Mouse (Mus musculus): ENCODE measurements at regions not wholly inside any gene's neighbourhood (a gene's known extent, or its start where the extent isn't known, plus 50 kb on each side); places are given as distances from the start of the nearest gene placed in this dataset.

- H3K27me3 ChIP-seq (ENCODE audit: control insufficient read depth, insufficient read depth, low read length) = no peaks in the 10 kb centered on the region
- no peak overlapping the region for H3K4me2 ChIP-seq (ENCODE audit: low read depth, low read length, severe bottlenecking)
- H3K27ac ChIP-seq (ENCODE audit: low read depth, low read length) = no peak overlapping the region
- H3K4me1 ChIP-seq (replicated peaks; ENCODE audit: control insufficient read depth, insufficient read depth, low read length) = no peaks in the 10 kb centered on the region
- no peak for ATAC-seq (replicated peaks; ENCODE audit: low FRiP score)
- DNase-seq (ENCODE audit: low spot score) = no peak
- WGBS = 89% methylated on average over 2 of the region's 2 CpGs
- no peak overlapping the region for H3K4me3 ChIP-seq (ENCODE audit: low read depth, low read length)
- no peak overlapping the region for H3K9ac ChIP-seq (ENCODE audit: low read length)
- H3K36me3 ChIP-seq (ENCODE audit: control insufficient read depth, insufficient read depth, low read length) = no peaks in the 10 kb centered on the region
- no peaks in the 10 kb centered on the region for H3K9me3 ChIP-seq (ENCODE audit: control insufficient read depth, low read length)
Measured at GRCm38 (mm10) chr4:154749996-154750395, 82.3 kb upstream of the Actrt2 start.

DNA sequence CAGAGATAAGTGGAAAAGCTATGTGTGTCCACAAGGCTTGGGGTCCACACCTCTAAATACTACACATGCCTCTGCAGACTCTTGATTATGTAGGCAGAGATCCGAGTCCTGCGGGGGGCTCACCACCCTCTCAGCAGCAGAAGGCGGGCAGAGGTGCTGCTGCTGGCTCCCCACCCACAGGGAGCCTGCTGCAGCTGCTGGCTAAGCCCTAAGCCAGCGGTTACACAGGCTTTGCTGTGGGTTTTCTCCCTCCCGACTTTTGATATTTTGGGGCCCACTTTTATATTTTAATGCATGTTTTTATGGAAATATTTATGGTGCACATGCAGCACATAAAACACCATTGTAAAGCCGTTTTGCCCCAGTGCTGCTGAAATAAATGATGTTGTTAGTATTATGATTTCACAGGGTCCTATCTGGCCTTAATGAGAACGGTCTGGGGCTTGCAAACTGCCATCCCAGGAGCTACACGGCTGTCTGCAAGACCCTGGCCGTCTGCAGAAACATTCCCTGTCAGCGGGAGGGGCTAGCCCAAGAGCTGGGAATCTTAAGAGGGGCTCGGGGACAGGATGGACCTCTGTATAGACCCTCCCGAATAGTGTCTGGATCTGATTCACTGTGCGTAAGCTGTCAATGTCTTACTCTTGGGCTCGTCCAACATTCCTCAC is 82.9 kb upstream of the Actrt2 start:
- Histone ChIP-seq H3K4me1 (replicated peaks; ENCODE audit: control insufficient read depth, insufficient read depth, low read length) (no peaks in the 10 kb centered on the region), H3K27ac (ENCODE audit: low read depth, low read length) (no peak overlapping the region), H3K4me2 (ENCODE audit: low read depth, low read length, severe bottlenecking) (no peak overlapping the region), H3K4me3 (ENCODE audit: low read depth, low read length) (no peak overlapping the region), H3K9ac (ENCODE audit: low read length) (no peak overlapping the region), H3K9me3 (ENCODE audit: control insufficient read depth, low read length) (no peaks in the 10 kb centered on the region), H3K36me3 (ENCODE audit: control insufficient read depth, insufficient read depth, low read length) (no peaks in the 10 kb centered on the region), H3K27me3 (ENCODE audit: control insufficient read depth, insufficient read depth, low read length) (no peaks in the 10 kb centered on the region)
- 66% methylated on average over 14 of the region's 14 CpGs for WGBS
- ATAC-seq (replicated peaks; ENCODE audit: low FRiP score) (no peak), DNase-seq (ENCODE audit: low spot score) (no peak)

- H3K4me1 ChIP-seq (replicated peaks; ENCODE audit: control insufficient read depth, insufficient read depth, low read length) = no peaks in the 10 kb centered on the region
- no peaks in the 10 kb centered on the region for H3K9me3 ChIP-seq (ENCODE audit: control insufficient read depth, low read length)
- H3K27me3 ChIP-seq (ENCODE audit: control insufficient read depth, insufficient read depth, low read length) = no peaks in the 10 kb centered on the region
- 76% methylated on average over 8 of the region's 8 CpGs for WGBS
- no peak overlapping the region for H3K27ac ChIP-seq (ENCODE audit: low read depth, low read length)
- no peak overlapping the region for H3K4me2 ChIP-seq (ENCODE audit: low read depth, low read length, severe bottlenecking)
- DNase-seq (ENCODE audit: low spot score) (no peak), ATAC-seq (replicated peaks; ENCODE audit: low FRiP score) (no peak)
- H3K9ac ChIP-seq (ENCODE audit: low read length) = no peak overlapping the region
- H3K4me3 ChIP-seq (ENCODE audit: low read depth, low read length) = no peak overlapping the region
- H3K36me3 ChIP-seq (ENCODE audit: control insufficient read depth, insufficient read depth, low read length) = no peaks in the 10 kb centered on the region
Measured at GRCm38 (mm10) chr4:154754445-154754844, 82.8 kb upstream of the Ttc34 start.

DNA sequence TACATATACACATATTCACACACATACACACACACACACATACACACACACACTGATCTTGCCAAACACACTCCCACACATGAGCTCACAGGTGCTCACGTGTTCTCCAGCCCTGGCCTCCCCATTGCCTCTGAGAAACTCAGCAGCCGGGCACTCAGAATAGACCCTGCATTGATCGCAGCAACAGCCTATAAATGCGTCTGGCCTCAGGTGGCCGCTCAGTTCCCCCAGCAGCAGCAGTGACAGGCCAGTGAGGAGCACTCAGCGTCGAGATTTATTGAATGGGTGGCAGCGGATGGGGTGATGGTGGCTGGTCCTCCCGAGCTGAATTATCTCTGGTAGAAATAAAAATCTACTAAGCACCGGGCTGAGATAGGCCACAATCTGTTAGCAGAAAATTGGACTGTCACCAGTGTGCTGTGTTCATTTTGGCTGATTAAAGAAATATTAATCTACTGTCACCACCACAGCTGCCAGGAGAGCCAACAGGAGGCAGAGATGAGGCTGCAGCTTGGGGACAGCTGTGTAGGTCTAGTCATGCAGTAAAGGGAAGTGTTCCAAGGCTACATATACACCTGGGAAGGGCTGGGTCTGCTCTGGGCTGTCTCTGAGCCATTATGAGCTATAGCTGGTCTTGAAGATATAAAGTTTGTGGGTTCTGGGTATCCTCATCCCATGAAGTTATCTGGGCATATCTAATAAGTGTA is 80.4 kb upstream of the Ttc34 start:
- Histone ChIP-seq H3K27me3 (ENCODE audit: control insufficient read depth, insufficient read depth, low read length) (no peaks in the 10 kb centered on the region), H3K4me2 (ENCODE audit: low read depth, low read length, severe bottlenecking) (no peak overlapping the region), H3K27ac (ENCODE audit: low read depth, low read length) (no peak overlapping the region), H3K9me3 (ENCODE audit: control insufficient read depth, low read length) (no peaks in the 10 kb centered on the region), H3K4me3 (ENCODE audit: low read depth, low read length) (no peak overlapping the region), H3K4me1 (replicated peaks; ENCODE audit: control insufficient read depth, insufficient read depth, low read length) (no peaks in the 10 kb centered on the region), H3K9ac (ENCODE audit: low read length) (no peak overlapping the region), H3K36me3 (ENCODE audit: control insufficient read depth, insufficient read depth, low read length) (no peaks in the 10 kb centered on the region)
- ATAC-seq (replicated peaks; ENCODE audit: low FRiP score) (no peak), DNase-seq (ENCODE audit: low spot score) (no peak)
- WGBS = 82% methylated on average over 10 of the region's 10 CpGs

- no peaks in the 10 kb centered on the region for H3K9me3 ChIP-seq (ENCODE audit: control insufficient read depth, low read length)
- H3K4me2 ChIP-seq (ENCODE audit: low read depth, low read length, severe bottlenecking) = no peak overlapping the region
- no peaks in the 10 kb centered on the region for H3K36me3 ChIP-seq (ENCODE audit: control insufficient read depth, insufficient read depth, low read length)
- no peak for DNase-seq (ENCODE audit: low spot score)
- no peaks in the 10 kb centered on the region for H3K27me3 ChIP-seq (ENCODE audit: control insufficient read depth, insufficient read depth, low read length)
- ATAC-seq (replicated peaks; ENCODE audit: low FRiP score) = no peak
- H3K9ac ChIP-seq (ENCODE audit: low read length) = no peak overlapping the region
- H3K4me3 ChIP-seq (ENCODE audit: low read depth, low read length) = no peak overlapping the region
- WGBS = 81% methylated on average over 1 of the region's 1 CpGs
- H3K27ac ChIP-seq (ENCODE audit: low read depth, low read length) = no peak overlapping the region
- H3K4me1 ChIP-seq (replicated peaks; ENCODE audit: control insufficient read depth, insufficient read depth, low read length) = no peaks in the 10 kb centered on the region
Measured at GRCm38 (mm10) chr4:154759881-154760280, 77.4 kb upstream of the Ttc34 start.

DNA sequence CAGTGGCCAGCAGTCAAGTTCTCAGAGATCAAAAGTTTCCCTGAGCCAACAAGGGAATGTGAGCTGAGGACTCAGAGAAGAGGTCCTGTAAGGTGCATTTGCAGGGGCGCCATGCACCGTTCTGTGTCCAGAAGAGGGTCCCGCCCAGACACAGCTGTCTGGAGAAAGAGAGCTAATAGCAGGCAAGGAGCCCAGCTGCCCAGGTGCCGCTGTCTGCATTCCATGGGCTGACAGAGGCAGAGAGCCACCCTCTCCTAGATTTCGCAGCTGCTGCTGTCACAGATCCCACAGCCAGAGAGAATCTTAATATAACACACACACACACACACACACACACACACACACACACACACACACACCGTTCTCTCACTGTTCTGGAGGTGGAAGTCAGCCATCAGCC is 73.0 kb upstream of the Ttc34 start:
- Histone ChIP-seq H3K27ac (ENCODE audit: low read depth, low read length) (no peak overlapping the region), H3K4me3 (ENCODE audit: low read depth, low read length) (no peak overlapping the region), H3K9me3 (ENCODE audit: control insufficient read depth, low read length) (no peaks in the 10 kb centered on the region), H3K27me3 (ENCODE audit: control insufficient read depth, insufficient read depth, low read length) (no peaks in the 10 kb centered on the region), H3K4me1 (replicated peaks; ENCODE audit: control insufficient read depth, insufficient read depth, low read length) (no peaks in the 10 kb centered on the region), H3K9ac (ENCODE audit: low read length) (no peak overlapping the region), H3K4me2 (ENCODE audit: low read depth, low read length, severe bottlenecking) (no peak overlapping the region), H3K36me3 (ENCODE audit: control insufficient read depth, insufficient read depth, low read length) (no peaks in the 10 kb centered on the region)
- ATAC-seq (replicated peaks; ENCODE audit: low FRiP score) = no peak
- 76% methylated on average over 6 of the region's 6 CpGs for WGBS
- DNase-seq (ENCODE audit: low spot score) = no peak

DNA sequence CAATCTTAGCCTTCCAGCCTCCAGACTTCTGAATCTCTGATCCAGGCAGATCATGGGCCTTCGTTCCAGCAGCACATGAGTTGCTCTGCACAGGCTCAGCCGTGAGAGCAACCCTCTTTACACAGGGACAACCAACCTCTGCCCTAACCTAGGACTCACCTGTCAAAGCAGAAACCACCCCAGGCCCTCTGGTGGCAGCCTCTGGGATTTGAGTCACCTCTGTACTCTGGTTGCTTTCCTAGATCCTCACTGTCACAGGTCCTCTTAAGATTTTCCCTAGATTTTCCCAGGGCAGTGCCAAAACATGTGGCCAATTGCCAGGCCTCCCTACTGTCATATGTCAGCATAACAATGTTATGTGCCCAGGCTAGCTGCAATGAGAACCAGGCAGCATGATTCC is 71.1 kb upstream of the Ttc34 start:
- Histone ChIP-seq H3K27me3 (ENCODE audit: control insufficient read depth, insufficient read depth, low read length) (no peaks in the 10 kb centered on the region), H3K27ac (ENCODE audit: low read depth, low read length) (no peak overlapping the region), H3K9me3 (ENCODE audit: control insufficient read depth, low read length) (no peaks in the 10 kb centered on the region), H3K4me2 (ENCODE audit: low read depth, low read length, severe bottlenecking) (no peak overlapping the region), H3K4me1 (replicated peaks; ENCODE audit: control insufficient read depth, insufficient read depth, low read length) (no peaks in the 10 kb centered on the region), H3K36me3 (ENCODE audit: control insufficient read depth, insufficient read depth, low read length) (no peaks in the 10 kb centered on the region), H3K9ac (ENCODE audit: low read length) (no peak overlapping the region), H3K4me3 (ENCODE audit: low read depth, low read length) (no peak overlapping the region)
- no peak for ATAC-seq (replicated peaks; ENCODE audit: low FRiP score)
- DNase-seq (ENCODE audit: low spot score) = no peak
- WGBS = 47% methylated on average over 2 of the region's 2 CpGs

- no peaks in the 10 kb centered on the region for H3K36me3 ChIP-seq (ENCODE audit: control insufficient read depth, insufficient read depth, low read length)
- H3K9me3 ChIP-seq (ENCODE audit: control insufficient read depth, low read length) = no peaks in the 10 kb centered on the region
- H3K4me2 ChIP-seq (ENCODE audit: low read depth, low read length, severe bottlenecking) = no peak overlapping the region
- no peak overlapping the region for H3K4me3 ChIP-seq (ENCODE audit: low read depth, low read length)
- 40% methylated on average over 25 of the region's 25 CpGs for WGBS
- DNase-seq (ENCODE audit: low spot score) = peak; percentile 65
- H3K27me3 ChIP-seq (ENCODE audit: control insufficient read depth, insufficient read depth, low read length) = no peaks in the 10 kb centered on the region
- ATAC-seq (replicated peaks; ENCODE audit: low FRiP score) = peak; percentile 44; the same call in 1 of the 2 replicates
- H3K9ac ChIP-seq (ENCODE audit: low read length) = no peak overlapping the region
- 0 out of 2 replicates have a peak, but pooled peaks cover 2% of the 10 kb centered on the region for H3K4me1 ChIP-seq (replicated peaks; ENCODE audit: control insufficient read depth, insufficient read depth, low read length)
- no peak overlapping the region for H3K27ac ChIP-seq (ENCODE audit: low read depth, low read length)
Measured at GRCm38 (mm10) chr4:154771330-154772076, 65.8 kb upstream of the Ttc34 start.

Measured in forebrain, embryonic 11.5 days (tissue).